15 mouse cellular contexts compared by ENCODE assay signal in the genomic region with DNA sequence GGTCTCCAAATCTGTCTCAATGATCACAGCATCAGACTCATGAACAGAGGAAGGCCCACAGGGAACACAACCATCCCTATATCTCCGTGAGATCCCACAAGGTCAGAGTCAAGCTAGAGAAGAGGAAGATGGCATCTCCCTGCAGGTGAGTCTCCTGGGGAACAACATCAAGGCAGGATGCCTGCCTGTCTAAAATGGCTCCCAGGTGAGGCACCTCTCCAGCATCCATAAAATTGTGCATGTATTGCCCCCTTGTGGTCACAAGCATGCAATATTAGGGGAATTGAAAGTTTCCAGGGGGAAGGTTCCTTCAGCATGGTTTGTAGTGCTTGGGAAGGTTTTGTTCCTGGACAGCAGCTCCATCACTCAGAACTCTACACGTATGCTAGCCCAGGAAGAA. TPM values are rescaled to one million over a fixed set of nuclear protein-coding genes. Genes with fewer than 3 reads are reported as not detected.
DNase-seq lines count a peak whose midpoint lies in the region; ATAC-seq and TF ChIP-seq lines count a peak whose summit lies in the region.
"Had no signal": no experiment of that assay in that cellular context is flagged by ENCODE, and none has a peak within 500 bp of the region (broad histone marks: within the 10 kb centered on the region; RNA-seq: fewer than 3 reads in every experiment).

No protein-coding gene starts in this region.

- H3K27me3 ChIP-seq in heart, adult 2 months (ENCODE audit: control insufficient read depth, insufficient read depth, low read length) = no peaks in the 10 kb centered on the region
- no peaks in the 10 kb centered on the region for H3K27me3 ChIP-seq in midbrain, embryonic 14.5 days (ENCODE audit: control insufficient read depth, insufficient read depth, low read length)
- no peaks in the 10 kb centered on the region for H3K27me3 ChIP-seq in midbrain, embryonic 16.5 days (ENCODE audit: control insufficient read depth, insufficient read depth, low read depth, low read length)
- no peaks in the 10 kb centered on the region for H3K27me3 ChIP-seq in splenic B cell, adult 2 months (ENCODE audit: control insufficient read depth, insufficient read depth, low read length, poor library complexity, severe bottlenecking)
- H3K27me3 ChIP-seq: embryonic facial prominence, embryonic 13.5 days; hindbrain, embryonic 13.5 days; neural tube, embryonic 12.5 days had no signal

- no peaks in the 10 kb centered on the region for H3K9me3 ChIP-seq in midbrain, embryonic 14.5 days (ENCODE audit: control insufficient read depth, low read length)
- H3K9me3 ChIP-seq in midbrain, embryonic 16.5 days (replicated peaks; ENCODE audit: control insufficient read depth, low read length, poor library complexity, severe bottlenecking) = no peaks in the 10 kb centered on the region
- H3K9me3 ChIP-seq: embryonic facial prominence, embryonic 13.5 days; hindbrain, embryonic 13.5 days; neural tube, embryonic 12.5 days had no signal

- no peak overlapping the region for H3K4me3 ChIP-seq in heart, adult 2 months
- no peak overlapping the region for H3K4me3 ChIP-seq in midbrain, embryonic 14.5 days (replicated peaks; ENCODE audit: low read depth, low read length)
- H3K4me3 ChIP-seq in midbrain, embryonic 16.5 days (ENCODE audit: low read depth, low read length) = no peak overlapping the region
- H3K4me3 ChIP-seq: embryonic facial prominence, embryonic 13.5 days; hindbrain, embryonic 13.5 days; neural tube, embryonic 12.5 days had no signal

- 61% methylated on average over 2 of the region's 2 CpGs for WGBS in heart, adult 2 months
- WGBS in midbrain, embryonic 14.5 days = 68% methylated on average over 2 of the region's 2 CpGs
- WGBS in midbrain, embryonic 16.5 days = 63% methylated on average over 2 of the region's 2 CpGs

- no peak for TF ChIP-seq POLR2A in heart, adult 2 months (IDR thresholded peaks at IDR 0.05; ENCODE audit: insufficient read depth, low read depth, low read length)

- no peaks in the 10 kb centered on the region for H3K36me3 ChIP-seq in heart, adult 2 months (ENCODE audit: control insufficient read depth, insufficient read depth, low read length)
- H3K36me3 ChIP-seq in midbrain, embryonic 14.5 days (ENCODE audit: control insufficient read depth, insufficient read depth, low read length) = no peaks in the 10 kb centered on the region
- H3K36me3 ChIP-seq in midbrain, embryonic 16.5 days (ENCODE audit: control insufficient read depth, insufficient read depth, low read length) = no peaks in the 10 kb centered on the region
- no peaks in the 10 kb centered on the region for H3K36me3 ChIP-seq in splenic B cell, adult 2 months (ENCODE audit: control insufficient read depth, insufficient read depth, low read length, poor library complexity, severe bottlenecking)
- H3K36me3 ChIP-seq: embryonic facial prominence, embryonic 13.5 days; hindbrain, embryonic 13.5 days; neural tube, embryonic 12.5 days had no signal

- peak; percentile 55 for TF ChIP-seq CTCF in heart, adult 2 months (IDR thresholded peaks at IDR 0.05)

- no peak overlapping the region for H3K4me2 ChIP-seq in midbrain, embryonic 14.5 days (ENCODE audit: low read length)
- H3K4me2 ChIP-seq in midbrain, embryonic 16.5 days (ENCODE audit: low read length) = no peak overlapping the region
- H3K4me2 ChIP-seq: embryonic facial prominence, embryonic 13.5 days; hindbrain, embryonic 13.5 days; neural tube, embryonic 12.5 days had no signal

- H3K27ac ChIP-seq in heart, adult 2 months = no peak overlapping the region
- H3K27ac ChIP-seq in midbrain, embryonic 14.5 days (replicated peaks; ENCODE audit: low read depth, low read length) = no peak overlapping the region
- H3K27ac ChIP-seq in midbrain, embryonic 16.5 days (ENCODE audit: low read length) = no peak overlapping the region
- H3K27ac ChIP-seq: embryonic facial prominence, embryonic 13.5 days; hindbrain, embryonic 13.5 days; neural tube, embryonic 12.5 days had no signal

- TF ChIP-seq EP300 in heart, adult 2 months (IDR thresholded peaks at IDR 0.05; ENCODE audit: insufficient read depth, low read depth, low read length) = no peak

- no peaks in the 10 kb centered on the region for H3K4me1 ChIP-seq in heart, adult 2 months (ENCODE audit: control insufficient read depth, insufficient read depth, low read length)
- no peaks in the 10 kb centered on the region for H3K4me1 ChIP-seq in midbrain, embryonic 14.5 days (ENCODE audit: control insufficient read depth, insufficient read depth, low read length)
- H3K4me1 ChIP-seq in midbrain, embryonic 16.5 days (ENCODE audit: control insufficient read depth, insufficient read depth, low read length) = peaks cover 8% of the 10 kb centered on the region
- H3K4me1 ChIP-seq: embryonic facial prominence, embryonic 13.5 days had no signal

- H3K9ac ChIP-seq in heart, adult 2 months (ENCODE audit: low read depth, low read length) = no peak overlapping the region
- no peak overlapping the region for H3K9ac ChIP-seq in midbrain, embryonic 14.5 days (replicated peaks; ENCODE audit: low read length)
- no peak overlapping the region for H3K9ac ChIP-seq in midbrain, embryonic 16.5 days (ENCODE audit: low read depth, low read length)
- H3K9ac ChIP-seq: embryonic facial prominence, embryonic 13.5 days; hindbrain, embryonic 13.5 days; neural tube, embryonic 12.5 days had no signal

- intact Hi-C loops in heart, adult 2 months (cut with DNase I) = no loop called here

- no peak for DNase-seq in heart, adult 2 months
- DNase-seq in heart, postnatal 4 days = no peak
- peak; percentile 58 for DNase-seq in midbrain, embryonic 14.5 days
- peak; percentile 53 for DNase-seq in splenic B cell, adult 2 months (ENCODE audit: low read depth, low spot score)
- DNase-seq in kidney, adult 8-10 months = no peak
- no peak for DNase-seq in testis, postnatal 10 days (ENCODE audit: low spot score)
- DNase-seq: gastrocnemius, postnatal 36 days; lung, postnatal 36 days; right cerebral cortex, postnatal 4 days; thymus, adult 18-20 months had no signal

- no peak for ATAC-seq in midbrain, embryonic 14.5 days (ENCODE audit: low FRiP score, low TSS enrichment)
- no peak for ATAC-seq in midbrain, embryonic 16.5 days
- ATAC-seq in common myeloid progenitor, adult 5-6 weeks (replicated peaks; ENCODE audit: low read depth, poor library complexity, severe bottlenecking) = 0 out of 2 replicates have a peak, but pooled peaks have one; percentile 36

- H3K79me2 ChIP-seq in heart, adult 2 months (replicated peaks; ENCODE audit: control insufficient read depth, insufficient read depth, low read length) = no peaks in the 10 kb centered on the region

RNA-seq across cellular contexts. Expression of a gene that starts 26.0 kb away (rescaled TPM):
- 10 to 100 TPM; 12.2 to 16.4 TPM for total RNA-seq in heart, adult 2 months (2021)
- 16.3 and 25.5 TPM in 2 replicates for polyA plus RNA-seq in heart, adult 2 months (2012; rRNA removed)
- 10 to 100 TPM; 22.9 to 23.2 TPM for total RNA-seq in heart, postnatal 4 days (2021)
- 6.1 and 12.8 TPM in 2 replicates for polyA plus RNA-seq in midbrain, embryonic 14.5 days (2014; fragmentation: Nextera tagmentation; extraction: Ambion mirVana)
- polyA plus RNA-seq in midbrain, embryonic 16.5 days (2015; fragmentation: Nextera tagmentation; extraction: Ambion mirVana) = 11.9 and 14.6 TPM in 2 replicates
- 4.1 and 7.0 TPM in 2 replicates for total RNA-seq in common myeloid progenitor, adult 5-6 weeks (2017)

Comparison
In these comparisons a context has a peak if more than half of its experiments do, and no peak if none do; other contexts are left out.
1. DNase-seq: peak in midbrain, embryonic 14.5 days (single experiment) and splenic B cell, adult 2 months (single experiment); none in heart, adult 2 months (0 of 2), heart, postnatal 4 days (single experiment), kidney, adult 8-10 months (0 of 2) and testis, postnatal 10 days (single experiment).